Mouse (Mus musculus) megakaryocyte-erythroid progenitor cell, adult 5-6 weeks (primary cell): ENCODE measurements around the gene Kcnn3. TPM values are rescaled to one million over a fixed set of nuclear protein-coding genes. Genes with fewer than 3 reads are reported as not detected.

ENCODE experiments used
- ATAC-seq: replicated peaks from 2 replicates; pipeline ENCODE4 v1.8.0; 2016; ENCODE audit warnings: mild to moderate bottlenecking, inconsistent platforms; ENCODE audit not compliant: severe bottlenecking, poor library complexity, low FRiP score, low TSS enrichment
- total RNA-seq, 2 experiments: library from RNA; stranded (forward) in 1 of 2; stranded (reverse) in 1 of 2; fragments of 200-1000, 215-1000 nt in 1 of 2; fragments of >200 nt in 1 of 2; fragmentation: Nextera tagmentation in 1 of 2; gene quantifications; 2 replicates each; pipeline ENCODE4 v1.2.3; 2014 to 2017

Gene Kcnn3
- total RNA-seq, 2 experiments from 2014 or later: not detected

DNA sequence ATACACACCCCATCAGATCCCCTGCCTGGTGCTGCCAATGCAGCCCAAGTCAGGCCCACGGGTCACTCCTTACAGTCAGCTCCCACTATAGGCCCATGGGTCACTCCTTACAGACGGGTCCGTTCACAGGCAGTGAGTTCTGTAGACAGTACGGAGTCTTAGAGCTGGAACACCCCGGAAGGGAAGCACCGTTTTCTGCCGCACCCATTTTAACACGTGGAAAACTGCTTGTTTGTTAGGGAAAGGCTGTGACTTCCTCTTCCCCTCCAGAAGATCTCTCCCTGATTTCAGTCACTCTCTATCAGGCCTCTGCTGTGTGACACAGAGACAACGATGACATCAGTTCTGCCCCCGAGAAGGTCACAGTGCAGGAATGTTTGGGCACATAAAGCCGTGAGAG is 4.5 kb upstream of the Kcnn3 start:
- ATAC-seq: no peak

DNA sequence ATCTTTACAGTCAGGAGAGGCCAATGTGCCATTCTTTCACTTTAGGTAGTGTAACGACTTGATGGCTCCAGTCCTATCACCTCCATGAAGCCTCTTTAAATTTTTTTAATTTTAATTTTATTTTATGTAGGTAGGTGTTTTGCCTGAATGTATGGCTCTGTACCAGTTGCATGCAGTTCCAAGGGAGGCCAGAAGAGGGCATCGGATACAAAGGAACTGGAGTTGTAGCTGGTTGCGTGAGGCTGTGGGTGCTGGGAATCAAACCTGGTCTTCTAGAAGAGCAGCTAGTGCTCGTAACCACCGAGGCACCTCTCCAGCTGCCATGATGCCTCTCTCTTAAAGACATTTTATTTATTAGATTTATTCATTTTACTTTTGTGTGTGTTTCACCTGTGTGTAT is 3.6 kb upstream of the Kcnn3 start:
- ATAC-seq: no peak

DNA sequence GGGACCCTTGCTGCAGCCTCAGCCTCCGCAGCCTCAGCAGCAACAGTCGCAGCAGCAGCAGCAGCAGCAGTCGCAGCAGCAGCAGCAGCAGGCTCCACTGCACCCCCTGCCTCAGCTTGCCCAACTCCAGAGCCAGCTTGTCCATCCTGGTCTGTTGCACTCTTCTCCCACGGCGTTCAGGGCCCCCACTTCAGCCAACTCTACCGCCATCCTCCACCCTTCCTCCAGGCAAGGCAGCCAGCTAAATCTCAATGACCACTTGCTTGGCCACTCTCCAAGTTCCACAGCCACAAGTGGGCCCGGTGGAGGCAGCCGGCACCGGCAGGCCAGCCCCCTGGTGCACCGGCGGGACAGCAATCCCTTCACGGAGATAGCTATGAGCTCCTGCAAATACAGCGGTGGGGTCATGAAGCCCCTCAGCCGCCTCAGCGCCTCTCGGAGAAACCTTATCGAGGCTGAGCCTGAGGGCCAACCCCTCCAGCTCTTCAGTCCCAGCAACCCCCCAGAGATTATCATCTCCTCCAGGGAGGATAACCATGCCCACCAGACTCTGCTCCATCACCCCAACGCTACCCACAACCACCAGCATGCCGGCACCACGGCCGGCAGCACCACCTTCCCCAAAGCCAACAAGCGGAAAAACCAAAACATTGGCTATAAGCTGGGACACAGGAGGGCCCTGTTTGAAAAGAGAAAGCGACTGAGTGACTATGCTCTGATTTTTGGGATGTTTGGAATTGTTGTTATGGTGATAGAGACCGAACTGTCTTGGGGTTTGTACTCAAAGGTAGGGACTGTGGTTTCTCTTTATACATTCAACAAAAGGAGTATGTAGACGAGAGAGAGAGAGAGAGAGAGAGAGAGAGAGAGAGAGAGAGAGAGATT is 896 bp downstream of the Kcnn3 start:
- ATAC-seq: no peak

DNA sequence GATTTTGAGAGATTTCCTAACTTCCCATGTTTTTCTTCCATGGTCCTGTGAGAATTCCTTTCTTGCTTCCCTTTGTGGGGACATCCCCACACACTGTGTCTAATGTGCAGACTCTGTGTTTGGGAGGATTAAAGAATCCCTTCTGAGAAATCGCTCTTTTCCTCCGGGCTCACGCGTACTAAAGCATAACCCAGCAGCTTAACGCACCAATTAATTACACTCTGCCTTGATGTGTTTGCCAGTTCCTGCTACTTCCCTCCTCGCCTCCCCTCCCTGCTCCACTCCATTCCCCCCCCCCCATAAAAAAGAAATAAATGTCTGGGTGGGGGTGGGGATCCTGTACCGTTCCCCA is 1.5 kb downstream of the Kcnn3 start:
- no peak for ATAC-seq

DNA sequence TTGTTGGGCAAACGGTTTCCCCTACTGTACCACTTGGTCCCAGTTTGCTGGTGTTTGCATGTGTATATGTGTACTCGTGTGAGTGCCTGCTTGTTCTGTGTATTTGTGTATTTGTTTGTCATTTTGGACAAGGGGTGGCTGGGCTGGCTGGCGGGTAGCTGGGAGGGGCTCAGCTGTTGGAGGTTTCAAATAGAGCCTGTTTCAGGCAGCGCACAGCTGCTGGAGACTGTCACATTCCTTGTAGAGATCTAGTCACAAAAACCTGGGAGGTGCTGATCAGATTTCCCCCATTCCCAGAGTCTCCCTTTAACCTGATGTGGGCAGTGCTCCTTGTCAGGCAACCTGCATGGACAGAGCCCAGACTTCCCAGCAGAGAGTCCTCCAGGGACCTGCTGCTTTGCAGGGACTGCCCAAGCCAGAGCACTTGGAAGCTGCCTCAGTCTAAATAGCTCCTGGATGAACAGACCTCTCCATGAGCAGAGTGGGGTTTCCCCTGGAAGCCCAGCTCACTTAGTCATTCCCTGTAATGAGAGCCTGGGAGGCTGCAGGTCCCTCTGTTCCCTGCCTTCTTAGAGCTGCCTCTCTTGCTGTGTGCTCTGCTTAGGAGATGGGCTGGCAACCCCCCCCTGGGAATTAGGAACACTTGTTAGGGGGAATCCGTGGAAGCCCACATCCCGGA is 2.6 kb downstream of the Kcnn3 start:
- ATAC-seq: no peak

DNA sequence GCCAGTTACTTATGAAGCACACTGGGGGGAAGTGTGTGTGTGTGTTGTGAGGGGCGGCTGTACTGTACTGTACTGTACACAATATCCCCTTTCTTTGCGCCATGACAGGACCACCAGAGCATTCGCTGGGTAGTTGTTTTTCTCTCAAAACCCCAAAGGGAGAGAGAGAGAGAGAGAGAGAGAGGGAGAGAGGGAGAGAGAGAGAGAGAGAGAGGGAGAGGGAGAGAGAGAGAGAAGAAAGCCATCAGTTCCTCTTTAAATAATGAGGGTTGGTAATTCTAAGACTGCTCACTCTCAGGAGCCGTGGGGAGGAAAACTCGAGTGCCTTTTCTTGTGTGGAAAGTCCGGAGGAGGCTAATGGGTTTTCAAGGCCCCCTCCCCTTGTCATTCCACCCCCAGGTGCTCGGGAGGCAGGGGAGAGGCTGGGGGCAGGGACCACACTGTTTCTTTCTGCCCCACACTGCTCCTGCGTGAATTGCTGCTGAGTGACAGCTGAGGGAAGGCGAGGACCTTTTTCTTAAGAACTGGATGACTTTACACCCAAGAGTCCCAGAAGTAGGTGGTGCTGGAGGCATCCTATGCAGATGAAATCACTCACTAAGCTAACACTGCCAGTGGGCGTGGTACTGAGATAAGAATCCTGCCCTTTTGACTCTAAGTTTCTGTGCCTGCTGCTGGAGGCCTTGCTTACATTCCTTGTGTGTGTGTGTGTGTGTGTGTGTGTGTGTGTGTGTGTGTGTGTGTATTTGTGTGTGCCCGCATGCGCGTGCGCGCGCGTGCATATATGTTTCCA is 6.5 kb downstream of the Kcnn3 start:
- no peak for ATAC-seq

DNA sequence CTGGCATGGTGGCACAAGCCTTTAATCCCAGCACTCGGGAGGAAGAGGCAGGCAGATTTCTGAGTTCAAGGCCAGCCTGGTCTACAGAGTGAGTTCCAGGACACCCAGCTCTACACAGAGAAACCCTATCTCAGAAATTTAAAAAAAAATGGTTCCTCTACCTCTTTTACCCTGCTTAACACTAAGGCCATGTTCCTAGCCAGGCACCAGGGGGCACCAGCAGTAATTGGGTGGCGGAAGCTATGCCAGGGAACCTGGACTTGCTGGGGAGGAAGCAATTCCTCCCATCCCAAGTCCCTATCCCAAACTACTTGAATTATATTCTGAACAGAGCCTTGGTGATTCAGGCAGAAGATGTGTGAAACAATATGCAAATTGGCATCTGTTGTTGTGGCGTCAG is 9.8 kb downstream of the Kcnn3 start:
- no peak for ATAC-seq

DNA sequence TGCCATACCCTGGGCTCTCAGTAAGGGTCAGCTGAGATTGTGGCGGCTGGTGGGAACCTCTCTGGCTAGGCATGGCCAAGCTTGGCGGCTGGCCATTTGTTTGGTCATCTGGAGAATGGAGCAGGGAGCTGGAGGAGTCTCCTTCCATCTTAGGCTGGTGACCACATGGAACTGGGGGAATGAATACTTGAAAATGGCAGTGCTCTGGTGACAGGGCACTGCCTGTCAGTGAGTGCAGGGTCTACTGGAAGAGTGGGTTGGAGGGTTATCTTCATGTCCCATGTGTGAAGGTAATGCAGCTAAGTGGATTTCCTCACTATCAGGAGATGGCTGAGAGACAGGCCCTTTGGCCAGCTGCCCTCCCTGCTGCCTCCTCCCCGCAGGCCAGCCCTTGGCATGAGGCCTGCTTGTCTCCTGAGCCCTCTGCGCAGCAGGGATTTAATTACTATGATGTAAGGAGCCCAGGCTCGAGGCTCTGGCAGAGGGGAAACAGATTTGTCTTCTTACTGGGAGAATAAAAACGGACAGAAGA is 14.7 kb downstream of the Kcnn3 start:
- ATAC-seq: no peak

DNA sequence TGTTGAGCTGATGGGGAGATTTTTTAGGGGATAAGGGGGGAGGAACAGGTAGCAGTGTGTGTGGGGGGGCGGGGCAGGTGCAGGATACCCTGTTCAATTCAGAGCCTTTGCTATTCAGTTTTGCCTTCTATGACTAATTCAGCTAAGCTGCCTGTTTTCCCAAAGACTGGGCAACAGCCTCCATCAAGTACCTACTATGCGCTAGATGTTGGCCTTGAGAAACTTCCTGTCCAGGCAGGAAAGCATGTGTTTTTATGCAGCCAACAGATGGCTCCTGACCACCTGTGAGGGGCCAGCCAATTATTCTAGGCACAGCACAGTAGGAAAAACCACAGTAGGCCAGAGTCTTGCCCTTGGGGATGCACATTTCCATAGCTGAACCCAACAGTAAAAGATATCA is 15.2 kb downstream of the Kcnn3 start:
- no peak for ATAC-seq

DNA sequence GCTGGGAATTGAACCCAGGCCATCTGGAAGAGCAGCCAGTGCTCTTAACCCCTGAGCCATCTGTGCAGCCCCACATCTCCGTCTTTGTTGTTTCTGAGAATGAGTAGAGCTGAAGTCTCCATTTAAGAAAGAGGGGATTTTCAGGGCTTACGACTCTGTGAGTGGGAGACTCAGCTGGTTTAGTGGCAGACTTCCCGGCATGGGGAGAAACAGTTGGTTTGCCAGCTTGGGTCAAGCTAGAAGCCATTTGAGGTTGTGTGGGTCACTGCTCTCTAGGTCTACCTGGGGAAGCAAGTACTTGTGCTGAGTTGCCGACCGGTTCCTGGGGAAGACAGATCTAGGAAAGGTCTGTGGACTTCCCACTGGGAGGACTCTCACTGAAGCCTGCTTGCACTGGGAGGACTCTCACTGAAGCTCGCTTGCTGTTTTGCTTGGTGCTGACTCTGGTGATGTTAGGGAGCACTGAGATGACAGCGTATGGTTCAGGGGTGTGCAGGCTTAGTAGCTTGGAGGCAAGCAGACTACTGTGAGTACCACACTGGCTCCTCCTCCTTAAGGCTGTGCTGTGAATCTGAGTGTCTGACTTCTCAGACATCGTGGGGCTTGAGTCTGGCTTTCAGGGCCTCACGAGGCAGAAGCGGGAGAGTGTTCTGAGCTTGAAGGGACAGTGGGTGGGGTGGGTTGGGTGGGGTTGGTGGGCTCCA is 19.2 kb downstream of the Kcnn3 start:
- ATAC-seq: no peak

DNA sequence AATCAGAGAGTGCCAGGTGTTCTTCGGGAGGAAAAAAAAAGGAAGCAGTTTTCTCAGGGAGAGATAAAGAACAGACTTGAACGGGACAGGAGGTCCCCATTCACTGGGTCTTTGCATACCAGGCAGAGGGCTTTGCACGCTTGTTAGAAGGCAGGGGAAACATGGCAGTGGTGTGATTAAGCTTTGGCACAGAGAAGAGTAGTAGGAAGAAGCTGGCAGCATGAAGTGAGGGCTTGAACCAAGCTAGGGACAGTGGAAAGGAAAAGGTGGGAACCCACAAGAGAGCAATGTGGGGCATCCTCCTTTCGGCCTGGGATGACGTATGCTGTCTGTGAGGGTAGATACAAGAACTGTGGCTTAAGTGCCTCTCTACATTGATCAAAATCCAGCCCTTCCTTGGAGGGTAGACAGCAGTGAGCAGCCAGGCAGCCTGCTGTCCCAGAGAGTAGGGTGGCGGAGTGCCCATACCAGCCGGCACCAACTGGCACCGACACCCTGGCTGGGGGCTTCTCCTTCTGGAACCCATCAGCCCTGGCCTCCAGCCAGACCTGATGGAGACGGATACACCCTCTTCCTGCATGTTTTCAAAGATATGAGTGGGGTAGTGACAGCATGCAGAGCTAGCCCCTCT is 19.9 kb downstream of the Kcnn3 start:
- no peak for ATAC-seq

DNA sequence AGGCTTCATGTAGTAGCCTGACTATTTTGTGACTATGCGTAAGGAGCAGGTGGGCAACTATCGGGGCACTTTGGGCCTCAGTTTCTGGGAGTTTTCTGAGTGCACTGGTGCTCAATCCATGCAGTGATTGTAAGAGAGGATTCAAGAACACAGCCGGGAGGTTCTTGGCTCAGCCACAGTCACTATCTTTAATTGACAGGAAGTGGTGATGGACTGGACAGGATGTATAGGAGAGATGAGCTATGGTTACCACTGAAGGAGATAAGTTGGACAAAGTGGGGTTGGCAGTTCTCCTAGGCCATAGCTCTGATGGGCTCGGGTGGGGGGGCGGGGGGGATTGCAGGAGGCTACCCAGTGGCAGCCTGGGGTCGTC is 20.4 kb downstream of the Kcnn3 start:
- no peak for ATAC-seq

DNA sequence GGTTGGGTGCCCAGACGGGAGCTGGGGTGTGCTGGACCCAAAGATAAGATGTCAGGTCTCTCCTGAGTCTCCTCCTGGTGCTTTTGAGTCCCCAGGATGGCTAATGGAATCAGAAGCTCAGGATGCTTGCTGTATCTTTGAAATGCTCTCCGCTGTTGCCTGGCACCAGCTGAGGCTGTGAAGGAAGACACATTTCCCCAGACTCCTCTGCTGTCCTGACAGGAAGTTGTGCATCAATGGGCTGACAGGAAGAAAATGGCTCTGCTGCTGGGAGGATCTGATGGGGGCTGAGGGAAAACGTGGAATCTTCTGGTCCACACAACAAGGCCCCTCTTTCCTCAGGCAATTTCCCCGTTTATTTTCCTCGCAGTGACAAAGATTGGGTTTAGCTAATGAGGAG is 27.0 kb downstream of the Kcnn3 start:
- no peak for ATAC-seq

DNA sequence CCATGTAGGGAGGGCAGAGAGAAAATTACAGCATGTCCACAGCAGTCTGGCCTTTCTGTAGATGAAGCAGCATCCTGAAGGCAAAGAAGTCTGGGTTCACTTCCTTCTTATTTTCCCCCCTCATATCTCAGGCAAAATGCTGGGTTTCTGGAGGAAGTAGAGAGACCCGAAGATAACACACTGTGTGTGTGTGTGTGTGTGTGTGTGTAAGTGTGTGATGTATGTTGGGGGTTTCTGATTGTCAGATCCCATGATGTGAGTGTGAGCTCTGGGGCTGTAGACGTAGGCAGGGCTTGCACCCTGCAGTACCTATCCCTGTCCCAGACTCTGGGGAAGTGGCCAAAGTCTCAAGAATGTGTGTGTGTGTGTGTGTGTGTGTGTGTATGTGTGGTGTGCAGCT is 28.8 kb downstream of the Kcnn3 start:
- ATAC-seq: no peak

DNA sequence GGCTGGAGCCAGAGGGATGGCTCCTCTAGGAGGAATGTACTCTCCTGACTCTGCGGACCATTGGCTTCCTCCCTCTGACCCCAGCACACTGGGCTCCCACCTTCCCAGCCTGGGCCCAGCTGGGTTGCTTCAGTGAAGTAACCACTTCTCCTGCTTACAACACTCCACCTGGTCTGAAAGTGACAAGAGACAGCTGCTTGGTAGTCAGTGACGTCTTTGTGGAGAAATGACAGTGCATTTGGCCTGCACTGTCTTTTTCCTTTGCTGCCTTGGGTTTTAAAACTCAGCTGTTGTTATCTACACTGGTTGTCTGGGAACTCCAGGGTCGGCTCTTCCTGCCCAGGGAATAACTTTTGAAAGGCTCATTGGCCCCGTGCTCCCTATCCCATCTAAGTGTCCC is 29.5 kb downstream of the Kcnn3 start:
- ATAC-seq: no peak

DNA sequence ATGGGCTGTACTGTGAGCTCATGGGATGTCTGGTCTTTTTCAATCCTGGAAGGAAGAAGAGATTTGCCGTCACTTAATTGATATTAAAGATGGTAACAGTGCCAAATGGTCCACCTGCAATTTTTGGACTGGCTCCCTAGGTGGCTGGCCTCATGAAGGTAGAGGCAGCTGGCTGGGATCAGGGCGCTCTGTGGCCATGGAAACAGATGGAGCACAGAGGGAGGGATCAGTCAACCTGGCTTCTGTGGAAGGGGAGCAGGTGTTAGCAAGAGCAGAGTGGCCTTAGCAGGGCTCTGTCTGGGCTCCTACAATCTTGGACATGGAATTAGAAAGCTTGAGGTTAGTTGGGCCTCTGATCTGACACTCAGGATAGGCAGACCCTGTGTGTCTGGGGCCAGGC is 31.9 kb downstream of the Kcnn3 start:
- ATAC-seq: no peak

DNA sequence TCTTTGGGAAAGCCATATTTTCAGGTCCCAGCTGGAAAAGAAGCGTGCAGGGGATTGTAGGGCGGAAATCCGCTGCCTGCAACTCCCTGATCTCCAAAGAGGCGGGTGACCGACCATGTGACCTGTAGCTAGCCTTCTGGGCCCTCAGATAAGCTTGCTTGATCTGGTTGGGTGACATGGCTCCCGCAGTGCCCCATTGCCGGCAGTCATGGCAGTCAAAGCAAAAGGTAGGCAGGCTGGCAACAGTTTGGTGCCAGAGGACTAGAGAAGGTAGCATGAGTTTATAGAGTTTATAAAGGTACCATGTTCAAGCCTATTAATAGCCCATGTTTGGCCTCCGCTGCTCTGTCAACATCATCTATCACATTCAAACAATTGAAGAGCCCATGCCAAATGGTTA is 33.5 kb downstream of the Kcnn3 start:
- no peak for ATAC-seq

DNA sequence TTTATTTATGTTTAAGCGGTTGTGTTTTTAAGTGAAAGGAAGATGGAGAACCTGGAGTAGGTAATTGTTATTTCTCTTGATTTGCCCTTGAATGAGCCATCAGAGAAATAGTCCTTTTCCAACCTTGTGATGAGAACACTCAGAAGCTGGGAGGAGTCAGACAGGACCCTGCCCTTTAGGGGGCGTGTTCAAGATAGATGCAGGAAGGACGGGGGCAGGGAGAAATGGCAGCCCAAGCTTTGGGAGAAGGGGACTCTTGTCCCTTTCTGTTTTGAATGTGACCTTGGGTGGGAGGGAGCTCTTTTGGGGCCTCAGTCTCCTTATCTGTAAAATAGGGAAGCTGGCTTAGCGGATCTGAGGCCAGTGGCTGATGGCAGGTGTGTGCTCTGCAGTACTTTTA is 34.0 kb downstream of the Kcnn3 start:
- no peak for ATAC-seq

DNA sequence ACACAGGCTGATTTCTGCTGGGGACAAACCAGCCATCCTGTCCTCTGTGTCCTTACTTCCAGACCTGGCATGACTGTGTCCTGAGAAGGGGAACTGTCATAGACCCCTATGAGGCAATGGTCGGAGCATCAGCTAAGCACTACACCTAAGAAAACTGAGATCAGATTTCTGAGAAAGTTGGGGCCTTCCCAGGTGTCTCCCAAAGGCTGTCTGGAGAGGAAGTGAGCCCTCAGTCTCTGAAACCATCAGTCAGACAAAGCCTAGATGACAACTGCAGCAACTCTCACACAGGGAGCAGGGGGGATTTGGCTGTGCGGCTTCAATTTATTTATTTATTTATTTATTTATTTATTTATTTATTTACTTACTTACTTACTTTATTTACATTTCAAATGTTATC is 34.6 kb downstream of the Kcnn3 start:
- no peak for ATAC-seq
